Mouse (Mus musculus) thymus, postnatal 25 days (tissue): ENCODE measurements at regions not wholly inside any gene's neighbourhood (a gene's known extent, or its start where the extent isn't known, plus 50 kb on each side); places are given as distances from the start of the nearest gene placed in this dataset.
"Not testable (repeated sequence)": the region's sequence is repeated elsewhere in the genome, so short reads cannot be mapped to it uniquely, and the experiment has no call there.

Experiments
- DNase-seq: peaks from one replicate; pipeline ENCODE4 v3.0.0; 2022

- DNase-seq: not testable (repeated sequence)
Measured at GRCm38 (mm10) chr6:133724627-133725026, 128.9 kb downstream of the Kap start.

DNA sequence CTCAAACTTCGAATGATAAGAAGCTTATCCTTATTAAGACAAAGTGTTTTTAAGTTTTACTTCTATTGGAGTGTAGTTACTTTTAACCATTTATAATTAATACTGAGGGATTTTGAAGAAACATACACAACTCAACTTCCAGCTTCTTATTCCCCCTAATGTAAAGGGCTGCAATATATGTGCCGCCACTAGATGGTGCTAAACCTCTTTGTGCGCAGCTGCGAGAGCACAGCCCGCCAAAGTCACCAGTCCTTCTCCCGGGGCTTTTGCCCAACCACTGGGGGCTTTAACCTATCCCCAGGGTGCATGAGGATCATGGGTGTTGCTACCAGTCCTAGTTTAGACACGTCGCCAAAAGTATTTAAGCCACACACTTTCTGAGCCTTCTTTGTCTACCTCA, 146.8 kb downstream of the Kap start:
- DNase-seq: peak; percentile 11

DNA sequence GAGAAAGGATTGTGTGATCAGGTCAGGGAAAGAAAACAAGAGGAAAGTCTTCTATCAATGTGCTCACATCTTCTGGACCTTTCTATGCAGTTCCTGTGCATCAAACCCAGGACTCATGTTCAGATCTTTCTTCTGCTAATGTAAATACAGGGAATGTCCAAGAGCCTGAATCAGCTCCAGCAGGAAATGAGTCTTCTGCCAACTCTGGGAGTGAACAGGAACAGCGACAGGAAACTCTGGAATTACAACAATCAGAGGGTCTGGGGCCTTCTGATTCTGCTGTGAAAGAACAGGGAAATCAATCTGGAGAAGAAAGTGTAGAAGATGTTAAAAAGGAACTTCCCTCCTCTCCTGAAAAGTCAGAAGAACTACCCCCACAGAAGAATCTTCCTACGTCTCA, 151.9 kb downstream of the Kap start:
- no peak for DNase-seq
